Mouse (Mus musculus) heart, embryonic 14.5 days (tissue): ENCODE results near the gene Plekhm1. TPM values are rescaled to one million over a fixed set of nuclear protein-coding genes. Genes with fewer than 3 reads are reported as not detected.
A peak's percentile ranks its signal among the peaks of the same experiment; 100 is the strongest.

Experiments used
- ATAC-seq: fragments of 200-750 bp; cut with Nextera tagmentation; 2 replicates; pipeline ENCODE4 v1.8.0; 2017; ENCODE audit warnings: low read depth, moderate TSS enrichment; ENCODE audit not compliant: insufficient number of reproducible peaks, insufficient read depth, low FRiP score
- H3K27ac ChIP-seq, 2 experiments: fragments of 200-500 bp in 1 of 2; fragments of 300-500 bp in 1 of 2; sonication (generic) in 1 of 2; replicated peaks in 1 of 2; 2 replicates each; pipeline ENCODE4 v1.5.1; 2012 to 2014; ENCODE audit warnings: low read depth in 2 of 2, low read length in 2 of 2, control low read depth in 1 of 2, mild to moderate bottlenecking in 1 of 2, mixed read lengths in 1 of 2; ENCODE audit not compliant: control insufficient read depth in 1 of 2, insufficient read depth in 1 of 2
- H3K27me3 ChIP-seq: fragments of 300-500 bp; sonication (generic); 2 replicates; pipeline ENCODE4 v1.6.1; 2014; ENCODE audit warnings: mild to moderate bottlenecking, low read length, control low read depth; ENCODE audit not compliant: control insufficient read depth, insufficient read depth
- H3K36me3 ChIP-seq: fragments of 300-500 bp; sonication (generic); 2 replicates; pipeline ENCODE4 v1.6.1; 2014; ENCODE audit warnings: mild to moderate bottlenecking, control low read depth, low read length, mixed read lengths; ENCODE audit not compliant: control insufficient read depth, insufficient read depth
- H3K4me1 ChIP-seq, 2 experiments: fragments of 200-500 bp in 1 of 2; fragments of 300-500 bp in 1 of 2; sonication (generic) in 1 of 2; 2 replicates each; pipeline ENCODE4 v1.6.1; 2012 to 2014; ENCODE audit warnings: low read length in 2 of 2, control low read depth in 1 of 2, mixed read lengths in 1 of 2; ENCODE audit not compliant: control insufficient read depth in 2 of 2, insufficient read depth in 2 of 2
- H3K4me2 ChIP-seq: fragments of 300-500 bp; sonication (generic); 2 replicates; pipeline ENCODE4 v1.6.1; 2014; ENCODE audit warnings: mild to moderate bottlenecking, low read length
- H3K4me3 ChIP-seq, 2 experiments: fragments of 200-500 bp in 1 of 2; fragments of 300-500 bp in 1 of 2; sonication (generic) in 1 of 2; 2 replicates each; pipeline ENCODE4 v1.5.1; 2012 to 2014; ENCODE audit warnings: low read length in 2 of 2, mild to moderate bottlenecking in 2 of 2, control low read depth in 1 of 2, low read depth in 1 of 2, moderate library complexity in 1 of 2; ENCODE audit not compliant: control insufficient read depth in 1 of 2, insufficient read depth in 1 of 2
- H3K9ac ChIP-seq: fragments of 300-500 bp; sonication (generic); 2 replicates; pipeline ENCODE4 v1.6.1; 2014; ENCODE audit warnings: mild to moderate bottlenecking, low read length
- H3K9me3 ChIP-seq: fragments of 300-500 bp; sonication (generic); 2 replicates; pipeline ENCODE4 v1.6.1; 2016; ENCODE audit warnings: low read length, control low read depth; ENCODE audit not compliant: control insufficient read depth
- WGBS: fragments of 180-500 bp; shearing (Covaris S2); extraction: QIAGEN DNeasy Blood & Tissue Kit; methylation state at CpG from one replicate; pipeline ENCODE4 v1.1.7; 2014; 5-methylcytosine and 5-hydroxymethylcytosine counted together
- polyA plus RNA-seq: library from polyadenylated mRNA; unstranded; fragments of >200 nt; fragmentation: Nextera tagmentation; extraction: Ambion mirVana; gene quantifications from 2 replicates; pipeline ENCODE4 v1.2.1, GENCODE M21; 2014

Plekhm1 gene
- polyA plus RNA-seq, 1 experiment from 2014 or later, result 6.5 TPM

GRCm38 (mm10) chr11:103340130-103340529 is 72.4 kb downstream of the Plekhm1 start:
- Histone ChIP-seq H3K9me3 (no peaks in the 10 kb centered on the region), H3K4me3 (no peak overlapping the region), H3K27ac (no peak overlapping the region), H3K9ac (no peak overlapping the region), H3K4me2 (peak overlapping the region; percentile 48), H3K4me1 (peaks cover 10 to 12% of the 10 kb centered on the region in 2 experiments; a peak in 3 of 4 replicates), H3K27me3 (no peaks in the 10 kb centered on the region), H3K36me3 (0 out of 2 replicates have a peak, but pooled peaks cover 3% of the 10 kb centered on the region)
- WGBS, result 59% methylated on average over 19 of the region's 19 CpGs
- no peak for ATAC-seq

- no peak overlapping the region for H3K27ac ChIP-seq
- H3K36me3 ChIP-seq, result 0 out of 2 replicates have a peak, but pooled peaks cover 3% of the 10 kb centered on the region
- H3K27me3 ChIP-seq, result peaks cover 2% of the 10 kb centered on the region
- H3K4me1 ChIP-seq, result peaks cover 10 to 12% of the 10 kb centered on the region in 2 experiments; a peak in 3 of 4 replicates
- H3K4me3 ChIP-seq, result no peak overlapping the region
- WGBS, result 37% methylated on average over 19 of the region's 19 CpGs
- no peaks in the 10 kb centered on the region for H3K9me3 ChIP-seq
- no peak for ATAC-seq
- no peak overlapping the region for H3K9ac ChIP-seq
- peak overlapping the region; percentile 48 for H3K4me2 ChIP-seq
Observed at GRCm38 (mm10) chr11:103339414-103340119, 72.9 kb downstream of the Plekhm1 start.

- ATAC-seq, result no peak
- Histone ChIP-seq H3K9ac (no peak overlapping the region), H3K27me3 (peaks cover 10% of the 10 kb centered on the region), H3K4me1 (peaks cover 2 to 3% of the 10 kb centered on the region in 2 experiments; a peak in 3 of 4 replicates), H3K36me3 (0 out of 2 replicates have a peak, but pooled peaks cover 3% of the 10 kb centered on the region), H3K4me3 (no peak overlapping the region), H3K27ac (no peak overlapping the region), H3K9me3 (no peaks in the 10 kb centered on the region), H3K4me2 (no peak overlapping the region)
- 92% methylated on average over 6 of the region's 6 CpGs for WGBS
Observed at GRCm38 (mm10) chr11:103338671-103339070, 73.8 kb downstream of the Plekhm1 start.

- no peak for ATAC-seq
- 85% methylated on average over 7 of the region's 7 CpGs for WGBS
- peaks cover 15% of the 10 kb centered on the region for H3K27me3 ChIP-seq
- H3K9me3 ChIP-seq, result no peaks in the 10 kb centered on the region
- no peak overlapping the region for H3K4me3 ChIP-seq
- no peak overlapping the region for H3K9ac ChIP-seq
- no peak overlapping the region for H3K27ac ChIP-seq
- H3K36me3 ChIP-seq, result 0 out of 2 replicates have a peak, but pooled peaks cover 3% of the 10 kb centered on the region
- H3K4me1 ChIP-seq, result peaks cover 0 to 3% of the 10 kb centered on the region in 2 experiments; a peak in 3 of 4 replicates
- H3K4me2 ChIP-seq, result no peak overlapping the region
Observed at GRCm38 (mm10) chr11:103338119-103338518, 74.4 kb downstream of the Plekhm1 start.

- H3K27me3 ChIP-seq, result peaks cover 17% of the 10 kb centered on the region
- 0 out of 2 replicates have a peak, but pooled peaks cover 3% of the 10 kb centered on the region for H3K36me3 ChIP-seq
Observed at GRCm38 (mm10) chr11:103337180-103337579, 75.3 kb downstream of the Plekhm1 start.

GRCm38 (mm10) chr11:103335561-103335960 is 76.9 kb downstream of the Plekhm1 start:
- no peak overlapping the region for H3K4me3 ChIP-seq
- WGBS, result 80% methylated on average over 5 of the region's 5 CpGs
- H3K4me1 ChIP-seq, result peaks cover 2 to 11% of the 10 kb centered on the region in 2 experiments; a peak in 3 of 4 replicates
- H3K4me2 ChIP-seq, result no peak overlapping the region
- ATAC-seq, result no peak
- 0 out of 2 replicates have a peak, but pooled peaks cover 3% of the 10 kb centered on the region for H3K36me3 ChIP-seq
- H3K9me3 ChIP-seq, result no peaks in the 10 kb centered on the region
- no peak overlapping the region for H3K27ac ChIP-seq
- no peak overlapping the region for H3K9ac ChIP-seq
- peaks cover 17% of the 10 kb centered on the region for H3K27me3 ChIP-seq

More at GRCm38 (mm10) chr11:103337180-103337579, 75.3 kb downstream of the Plekhm1 start:
- no peak overlapping the region for H3K4me2 ChIP-seq
- H3K9me3 ChIP-seq, result no peaks in the 10 kb centered on the region
- 91% methylated on average over 2 of the region's 2 CpGs for WGBS
- no peak overlapping the region for H3K9ac ChIP-seq
- H3K4me1 ChIP-seq, result peaks cover 2 to 11% of the 10 kb centered on the region in 2 experiments; a peak in 3 of 4 replicates
- H3K4me3 ChIP-seq, result no peak overlapping the region
- no peak overlapping the region for H3K27ac ChIP-seq
- no peak for ATAC-seq

- H3K27ac ChIP-seq, result no peak overlapping the region
- no peak overlapping the region for H3K4me2 ChIP-seq
- peaks cover 2 to 11% of the 10 kb centered on the region in 2 experiments; a peak in 3 of 4 replicates for H3K4me1 ChIP-seq
- H3K9ac ChIP-seq, result no peak overlapping the region
- H3K4me3 ChIP-seq, result no peak overlapping the region
- H3K27me3 ChIP-seq, result peaks cover 17% of the 10 kb centered on the region
- WGBS, result 83% methylated on average over 9 of the region's 9 CpGs
- no peaks in the 10 kb centered on the region for H3K9me3 ChIP-seq
- ATAC-seq, result no peak
- 0 out of 2 replicates have a peak, but pooled peaks cover 3% of the 10 kb centered on the region for H3K36me3 ChIP-seq
Observed at GRCm38 (mm10) chr11:103334925-103335324, 77.6 kb downstream of the Plekhm1 start.
